Mouse (Mus musculus) embryonic fibroblast, embryonic 13.5 days (primary cell): ENCODE data around the gene Themis2.

Experiments
- CTCF ChIP-seq: IDR thresholded peaks from 2 replicates; pipeline ENCODE4 v1.5.1; 2011; ENCODE audit warnings: mild to moderate bottlenecking, control low read depth, low read length, moderate library complexity, borderline replicate concordance; ENCODE audit not compliant: insufficient read depth
- POLR2A ChIP-seq: IDR thresholded peaks from 2 replicates; pipeline ENCODE4 v1.6.1; 2011; ENCODE audit warnings: low read depth, mild to moderate bottlenecking, control low read depth, low read length, moderate library complexity

GRCm38 (mm10) chr4:132741491-132741890 lies 54.7 kb downstream of the Themis2 start:
- no peak for TF ChIP-seq POLR2A
- TF ChIP-seq CTCF: no peak
